Comparison of ENCODE assay signal across 7 mouse cellular contexts in genomic region chr17:87236725-87237650, GRCm38 (mm10). TPM values are rescaled to one million over a fixed set of nuclear protein-coding genes. Genes with fewer than 3 reads are reported as not detected.
A peak's percentile ranks its signal among the peaks of the same experiment; 100 is the strongest.
DNase-seq lines count a peak whose midpoint lies in the region; ATAC-seq and TF ChIP-seq lines count a peak whose summit lies in the region.

No protein-coding gene starts in this region.

- no peak overlapping the region for H3K4me3 ChIP-seq in hindbrain, embryonic 12.5 days
- H3K4me3 ChIP-seq in limb, embryonic 14.5 days (replicated peaks; ENCODE audit: low read length) = no peak overlapping the region

- peaks cover 16% of the 10 kb centered on the region for H3K4me1 ChIP-seq in hindbrain, embryonic 12.5 days
- peaks cover 21% of the 10 kb centered on the region for H3K4me1 ChIP-seq in limb, embryonic 14.5 days (ENCODE audit: control insufficient read depth, insufficient read depth, low read length)

- peaks cover 4% of the 10 kb centered on the region; the same call in 1 of the 2 replicates for H3K9me3 ChIP-seq in hindbrain, embryonic 12.5 days (replicated peaks)
- H3K9me3 ChIP-seq in limb, embryonic 14.5 days (ENCODE audit: control insufficient read depth, low read length) = no peaks in the 10 kb centered on the region

- H3K9ac ChIP-seq in hindbrain, embryonic 12.5 days = no peak overlapping the region
- H3K9ac ChIP-seq in limb, embryonic 14.5 days (ENCODE audit: low read depth, low read length, severe bottlenecking) = no peak overlapping the region

- no peak overlapping the region for H3K4me2 ChIP-seq in hindbrain, embryonic 12.5 days (replicated peaks)
- no peak overlapping the region for H3K4me2 ChIP-seq in limb, embryonic 14.5 days (replicated peaks; ENCODE audit: low read depth, low read length, severe bottlenecking)

- ATAC-seq in hindbrain, embryonic 12.5 days (ENCODE audit: low FRiP score) = no peak
- ATAC-seq in limb, embryonic 14.5 days (ENCODE audit: low FRiP score, low read depth) = peak; percentile 66

- no peaks in the 10 kb centered on the region; the same call in 1 of the 2 replicates for H3K27me3 ChIP-seq in hindbrain, embryonic 12.5 days
- no peaks in the 10 kb centered on the region for H3K27me3 ChIP-seq in limb, embryonic 14.5 days (ENCODE audit: control insufficient read depth, insufficient read depth, low read length)

- H3K36me3 ChIP-seq in hindbrain, embryonic 12.5 days = no peaks in the 10 kb centered on the region
- no peaks in the 10 kb centered on the region for H3K36me3 ChIP-seq in limb, embryonic 14.5 days (ENCODE audit: control insufficient read depth, insufficient read depth, low read length)

- TF ChIP-seq POLR2A in limb, embryonic 14.5 days (IDR thresholded peaks at IDR 0.05; ENCODE audit: borderline replicate concordance, extremely low read depth, insufficient read depth, insufficient read length) = no peak

- peak; percentile 75 for DNase-seq in NIH3T3 (ENCODE audit: low read depth)
- DNase-seq in adrenal gland, postnatal 25 days = peak; percentile 65
- no peak for DNase-seq in limb, embryonic 14.5 days (ENCODE audit: low spot score)
- peak; percentile 69 for DNase-seq in retina, embryonic 14.5 days (ENCODE audit: low spot score)
- DNase-seq in B cell, adult 2 months = no peak
- no peak for DNase-seq in urinary bladder, postnatal 10 days (ENCODE audit: low spot score)

- WGBS in hindbrain, embryonic 12.5 days = 52% methylated on average over 18 of the region's 18 CpGs
- WGBS in limb, embryonic 14.5 days = 24% methylated on average over 18 of the region's 18 CpGs

- peak overlapping the region; percentile 67 for H3K27ac ChIP-seq in hindbrain, embryonic 12.5 days
- H3K27ac ChIP-seq in limb, embryonic 14.5 days (replicated peaks; ENCODE audit: low read depth, low read length) = no peak overlapping the region

RNA-seq across cellular contexts. Expression of gene Mcfd2, which starts 28.7 kb away (rescaled TPM):
- 264 and 267 TPM in 2 replicates for total RNA-seq in adrenal gland, postnatal 25 days (2021)
- 63.9 and 64.4 TPM in 2 replicates for polyA plus RNA-seq in hindbrain, embryonic 12.5 days (2016; fragmentation: Nextera tagmentation; extraction: Ambion mirVana)
- polyA plus RNA-seq in limb, embryonic 14.5 days (2012; rRNA removed) = 70.3 and 73.6 TPM in 2 replicates
- 89.6 and 98.4 TPM in 2 replicates for polyA plus RNA-seq in limb, embryonic 14.5 days (2014; fragmentation: Nextera tagmentation; extraction: Ambion mirVana)

RNA-seq across cellular contexts. Expression of gene Ttc7, which starts 45.7 kb away (rescaled TPM):
- total RNA-seq in adrenal gland, postnatal 25 days (2021) = 7.8 and 12.3 TPM in 2 replicates
- polyA plus RNA-seq in hindbrain, embryonic 12.5 days (2016; fragmentation: Nextera tagmentation; extraction: Ambion mirVana) = 6.0 and 6.6 TPM in 2 replicates
- 7.8 and 12.6 TPM in 2 replicates for polyA plus RNA-seq in limb, embryonic 14.5 days (2012; rRNA removed)
- 6.4 and 9.4 TPM in 2 replicates for polyA plus RNA-seq in limb, embryonic 14.5 days (2014; fragmentation: Nextera tagmentation; extraction: Ambion mirVana)

Comparison
In these comparisons a context has a peak if more than half of its experiments do, and no peak if none do; other contexts are left out.
1. DNase-seq: peak in NIH3T3 (single experiment), adrenal gland, postnatal 25 days (single experiment) and retina, embryonic 14.5 days (single experiment); none in limb, embryonic 14.5 days (single experiment), B cell, adult 2 months (0 of 2) and urinary bladder, postnatal 10 days (single experiment).